Mouse (Mus musculus): Measurements from ENCODE around the gene Ift43. TPM values are rescaled to one million over a fixed set of nuclear protein-coding genes. Genes with fewer than 3 reads are reported as not detected.
A peak's percentile ranks its signal among the peaks of the same experiment; 100 is the strongest.

The Ift43 gene
- polyA plus RNA-seq, 1 experiment from 2014 or later = 93.8 TPM

GRCm38 (mm10) chr12:86103852-86104251, 21.5 kb downstream of the Ift43 start:
- H3K9me3 ChIP-seq = no peaks in the 10 kb centered on the region
- H3K36me3 ChIP-seq = no peaks in the 10 kb centered on the region
- no peak overlapping the region for H3K4me3 ChIP-seq
- no peak overlapping the region for H3K9ac ChIP-seq
- H3K27ac ChIP-seq = peak overlapping the region; percentile 60
- 24% methylated on average over 8 of the region's 8 CpGs for WGBS
- H3K4me1 ChIP-seq = peaks cover 21% of the 10 kb centered on the region
- no peaks in the 10 kb centered on the region for H3K27me3 ChIP-seq
- no peak for ATAC-seq (ENCODE audit: borderline replicate concordance, extremely low read depth, low FRiP score, low TSS enrichment)
- no peak overlapping the region for H3K4me2 ChIP-seq

GRCm38 (mm10) chr12:86104297-86104696, 22.0 kb downstream of the Ift43 start:
- ATAC-seq (ENCODE audit: borderline replicate concordance, extremely low read depth, low FRiP score, low TSS enrichment) = peak; percentile 74
- Histone ChIP-seq H3K4me1 (peaks cover 21% of the 10 kb centered on the region), H3K9ac (no peak overlapping the region), H3K4me2 (no peak overlapping the region), H3K36me3 (no peaks in the 10 kb centered on the region), H3K27ac (peak overlapping the region; percentile 60), H3K27me3 (no peaks in the 10 kb centered on the region), H3K4me3 (no peak overlapping the region), H3K9me3 (no peaks in the 10 kb centered on the region)
- 29% methylated on average over 11 of the region's 11 CpGs for WGBS

GRCm38 (mm10) chr12:86105546-86105945, 23.2 kb downstream of the Ift43 start:
- Histone ChIP-seq H3K4me3 (no peak overlapping the region), H3K9ac (no peak overlapping the region), H3K4me1 (peaks cover 21% of the 10 kb centered on the region), H3K27me3 (no peaks in the 10 kb centered on the region), H3K4me2 (no peak overlapping the region), H3K36me3 (no peaks in the 10 kb centered on the region), H3K27ac (no peak overlapping the region), H3K9me3 (no peaks in the 10 kb centered on the region)
- 66% methylated on average over 7 of the region's 10 CpGs for WGBS
- ATAC-seq (ENCODE audit: borderline replicate concordance, extremely low read depth, low FRiP score, low TSS enrichment) = no peak

- WGBS = 86% methylated on average over 9 of the region's 9 CpGs
These were observed 23.7 kb downstream of the Ift43 start for GRCm38 (mm10) chr12:86106086-86106485.

GRCm38 (mm10) chr12:86107645-86108044, 25.3 kb downstream of the Ift43 start:
- no peak overlapping the region for H3K9ac ChIP-seq
- H3K4me2 ChIP-seq = no peak overlapping the region
- H3K27ac ChIP-seq = no peak overlapping the region
- no peaks in the 10 kb centered on the region for H3K27me3 ChIP-seq
- H3K4me1 ChIP-seq = peaks cover 19% of the 10 kb centered on the region
- H3K4me3 ChIP-seq = no peak overlapping the region
- no peaks in the 10 kb centered on the region for H3K9me3 ChIP-seq
- WGBS = 60% methylated on average over 7 of the region's 7 CpGs
- no peak for ATAC-seq (ENCODE audit: borderline replicate concordance, extremely low read depth, low FRiP score, low TSS enrichment)
- H3K36me3 ChIP-seq = no peaks in the 10 kb centered on the region

More at GRCm38 (mm10) chr12:86106086-86106485, 23.7 kb downstream of the Ift43 start:
- Histone ChIP-seq H3K4me2 (no peak overlapping the region), H3K27me3 (no peaks in the 10 kb centered on the region), H3K4me1 (peaks cover 21% of the 10 kb centered on the region), H3K36me3 (no peaks in the 10 kb centered on the region), H3K9me3 (no peaks in the 10 kb centered on the region), H3K4me3 (no peak overlapping the region), H3K9ac (no peak overlapping the region), H3K27ac (no peak overlapping the region)
- ATAC-seq (ENCODE audit: borderline replicate concordance, extremely low read depth, low FRiP score, low TSS enrichment) = no peak

- peaks cover 3% of the 10 kb centered on the region for H3K4me1 ChIP-seq
- no peak overlapping the region for H3K4me2 ChIP-seq
- no peak overlapping the region for H3K9ac ChIP-seq
- H3K4me3 ChIP-seq = no peak overlapping the region
- no peak overlapping the region for H3K27ac ChIP-seq
- H3K9me3 ChIP-seq = no peaks in the 10 kb centered on the region
- ATAC-seq (ENCODE audit: borderline replicate concordance, extremely low read depth, low FRiP score, low TSS enrichment) = no peak
- H3K27me3 ChIP-seq = no peaks in the 10 kb centered on the region
- no peaks in the 10 kb centered on the region for H3K36me3 ChIP-seq
- 78% methylated on average over 4 of the region's 4 CpGs for WGBS
These were observed 27.2 kb downstream of the Ift43 start for GRCm38 (mm10) chr12:86109531-86109930.

- Histone ChIP-seq H3K9me3 (no peaks in the 10 kb centered on the region), H3K27ac (no peak overlapping the region), H3K4me2 (no peak overlapping the region), H3K4me3 (no peak overlapping the region), H3K36me3 (no peaks in the 10 kb centered on the region), H3K9ac (no peak overlapping the region), H3K27me3 (no peaks in the 10 kb centered on the region), H3K4me1 (no peaks in the 10 kb centered on the region)
- 93% methylated on average over 2 of the region's 2 CpGs for WGBS
- ATAC-seq (ENCODE audit: borderline replicate concordance, extremely low read depth, low FRiP score, low TSS enrichment) = no peak
These were observed 28.3 kb downstream of the Ift43 start for GRCm38 (mm10) chr12:86110637-86111036.

- Histone ChIP-seq H3K4me3 (no peak overlapping the region), H3K36me3 (no peaks in the 10 kb centered on the region), H3K4me2 (no peak overlapping the region), H3K9me3 (no peaks in the 10 kb centered on the region), H3K27ac (no peak overlapping the region), H3K4me1 (no peaks in the 10 kb centered on the region), H3K9ac (no peak overlapping the region), H3K27me3 (no peaks in the 10 kb centered on the region)
- ATAC-seq (ENCODE audit: borderline replicate concordance, extremely low read depth, low FRiP score, low TSS enrichment) = no peak
- WGBS = 74% methylated on average over 15 of the region's 15 CpGs
These were observed 34.0 kb downstream of the Ift43 start for GRCm38 (mm10) chr12:86116295-86116835.

GRCm38 (mm10) chr12:86124016-86124415, 41.7 kb downstream of the Ift43 start:
- no peaks in the 10 kb centered on the region for H3K36me3 ChIP-seq
- H3K9me3 ChIP-seq = no peaks in the 10 kb centered on the region
- no peak overlapping the region for H3K9ac ChIP-seq
- no peak overlapping the region for H3K4me3 ChIP-seq
- H3K27me3 ChIP-seq = no peaks in the 10 kb centered on the region
- ATAC-seq (ENCODE audit: borderline replicate concordance, extremely low read depth, low FRiP score, low TSS enrichment) = no peak
- 81% methylated on average over 6 of the region's 6 CpGs for WGBS
- no peak overlapping the region for H3K4me2 ChIP-seq
- no peaks in the 10 kb centered on the region for H3K4me1 ChIP-seq
- no peak overlapping the region for H3K27ac ChIP-seq

GRCm38 (mm10) chr12:86128122-86128521, 45.8 kb downstream of the Ift43 start:
- 27% methylated on average over 6 of the region's 6 CpGs for WGBS

GRCm38 (mm10) chr12:86129005-86129404, 46.7 kb downstream of the Ift43 start:
- no peak overlapping the region for H3K4me3 ChIP-seq
- H3K27me3 ChIP-seq = no peaks in the 10 kb centered on the region
- WGBS = 79% methylated on average over 8 of the region's 8 CpGs
- ATAC-seq (ENCODE audit: borderline replicate concordance, extremely low read depth, low FRiP score, low TSS enrichment) = no peak
- H3K4me1 ChIP-seq = no peaks in the 10 kb centered on the region
- no peaks in the 10 kb centered on the region for H3K9me3 ChIP-seq
- no peaks in the 10 kb centered on the region for H3K36me3 ChIP-seq
- H3K9ac ChIP-seq = no peak overlapping the region
- no peak overlapping the region for H3K4me2 ChIP-seq
- no peak overlapping the region for H3K27ac ChIP-seq

More at GRCm38 (mm10) chr12:86128122-86128521, 45.8 kb downstream of the Ift43 start:
- Histone ChIP-seq H3K4me1 (no peaks in the 10 kb centered on the region), H3K4me3 (no peak overlapping the region), H3K4me2 (no peak overlapping the region), H3K27ac (no peak overlapping the region), H3K36me3 (no peaks in the 10 kb centered on the region), H3K9me3 (no peaks in the 10 kb centered on the region), H3K27me3 (no peaks in the 10 kb centered on the region), H3K9ac (no peak overlapping the region)
- no peak for ATAC-seq (ENCODE audit: borderline replicate concordance, extremely low read depth, low FRiP score, low TSS enrichment)

- no peak for ATAC-seq (ENCODE audit: borderline replicate concordance, extremely low read depth, low FRiP score, low TSS enrichment)
These were observed 47.4 kb downstream of the Ift43 start for GRCm38 (mm10) chr12:86129696-86130095.

GRCm38 (mm10) chr12:86132799-86133198, 50.5 kb downstream of the Ift43 start:
- no peak overlapping the region for H3K4me2 ChIP-seq
- no peaks in the 10 kb centered on the region for H3K36me3 ChIP-seq
- H3K27ac ChIP-seq = no peak overlapping the region
- no peak for ATAC-seq (ENCODE audit: borderline replicate concordance, extremely low read depth, low FRiP score, low TSS enrichment)
- 23% methylated on average over 2 of the region's 2 CpGs for WGBS
- H3K9me3 ChIP-seq = no peaks in the 10 kb centered on the region
- no peak overlapping the region for H3K9ac ChIP-seq
- no peaks in the 10 kb centered on the region for H3K27me3 ChIP-seq
- H3K4me1 ChIP-seq = no peaks in the 10 kb centered on the region
- H3K4me3 ChIP-seq = no peak overlapping the region

More at GRCm38 (mm10) chr12:86129696-86130095, 47.4 kb downstream of the Ift43 start:
- Histone ChIP-seq H3K4me1 (no peaks in the 10 kb centered on the region), H3K9ac (no peak overlapping the region), H3K4me2 (no peak overlapping the region), H3K4me3 (no peak overlapping the region), H3K27me3 (no peaks in the 10 kb centered on the region), H3K27ac (no peak overlapping the region), H3K9me3 (no peaks in the 10 kb centered on the region), H3K36me3 (no peaks in the 10 kb centered on the region)
- 49% methylated on average over 10 of the region's 10 CpGs for WGBS
